In genomic region chr7:91525859-91526258, GRCm38 (mm10) we compare ENCODE assay signal across 21 mouse cellular contexts.
"Had no signal": no experiment of that assay in that cellular context is flagged by ENCODE, and none has a peak within 500 bp of the region (broad histone marks: within the 10 kb centered on the region; RNA-seq: fewer than 3 reads in every experiment).

No protein-coding gene starts in this region.

- H3K4me1 ChIP-seq: limb, embryonic 12.5 days; liver, embryonic 13.5 days; neural tube, embryonic 13.5 days had no signal

- H3K9ac ChIP-seq: limb, embryonic 12.5 days; liver, embryonic 13.5 days; lung, embryonic 14.5 days; neural tube, embryonic 13.5 days had no signal

- H3K4me3 ChIP-seq: left cerebral cortex, adult 2 months; limb, embryonic 12.5 days; liver, embryonic 13.5 days; neural tube, embryonic 13.5 days had no signal

- DNase-seq: kidney, adult 18-20 months; kidney, adult 9 months; kidney, postnatal 14 days; kidney, postnatal 4 days; layer of hippocampus, postnatal 36 days; liver, embryonic 13.5 days; lung, embryonic 14.5 days; midbrain, embryonic 14.5 days; right cerebral cortex, adult 18-20 months; right cerebral cortex, postnatal 14 days; right cerebral cortex, postnatal 4 days; thymus, adult 2 months; thymus, postnatal 14 days had no signal

- H3K9me3 ChIP-seq: limb, embryonic 12.5 days; liver, embryonic 13.5 days; neural tube, embryonic 13.5 days had no signal

- H3K4me2 ChIP-seq: limb, embryonic 12.5 days; liver, embryonic 13.5 days; lung, embryonic 14.5 days; neural tube, embryonic 13.5 days had no signal

- H3K27me3 ChIP-seq: limb, embryonic 12.5 days; liver, embryonic 13.5 days; neural tube, embryonic 13.5 days had no signal

- H3K36me3 ChIP-seq: limb, embryonic 12.5 days; liver, embryonic 13.5 days; neural tube, embryonic 13.5 days had no signal

- H3K27ac ChIP-seq: left cerebral cortex, adult 2 months; limb, embryonic 12.5 days; liver, embryonic 13.5 days; macrophage; neural tube, embryonic 13.5 days; stomach, postnatal 0 days had no signal

- ATAC-seq: inflammation-experienced regulatory T-cells, adult 6 months; intestine, embryonic 16.5 days; lung, postnatal 0 days had no signal
